Mouse (Mus musculus) liver, embryonic 13.5 days (tissue): ENCODE measurements around the gene Gatad2b. TPM values are rescaled to one million over a fixed set of nuclear protein-coding genes. Genes with fewer than 3 reads are reported as not detected.
"Not testable (repeated sequence)": the region's sequence is repeated elsewhere in the genome, so short reads cannot be mapped to it uniquely, and the experiment has no call there.

Experiments
- ATAC-seq: fragments of 200-750 bp; cut with Nextera tagmentation; 2 replicates; pipeline ENCODE4 v1.8.0; 2017; ENCODE audit warnings: low read depth, mild to moderate bottlenecking, moderate number of reproducible peaks, moderate library complexity
- DNase-seq: peaks from one replicate; pipeline ENCODE4 v3.0.0; 2022
- H3K27ac ChIP-seq: fragments of 300-500 bp; sonication (generic); 2 replicates; pipeline ENCODE4 v1.5.1; 2015; ENCODE audit warnings: moderate library complexity, mild to moderate bottlenecking, inconsistent platforms
- H3K27me3 ChIP-seq: fragments of 300-500 bp; sonication (generic); 2 replicates; pipeline ENCODE4 v1.6.1; 2015; ENCODE audit warnings: mild to moderate bottlenecking, inconsistent platforms
- H3K36me3 ChIP-seq: fragments of 300-500 bp; sonication (generic); 2 replicates; pipeline ENCODE4 v1.6.1; 2015; ENCODE audit warnings: mild to moderate bottlenecking, inconsistent platforms
- H3K4me1 ChIP-seq: fragments of 300-500 bp; sonication (generic); replicated peaks from 2 replicates; pipeline ENCODE4 v1.6.1; 2015; ENCODE audit warnings: inconsistent platforms
- H3K4me2 ChIP-seq: fragments of 300-500 bp; sonication (generic); 2 replicates; pipeline ENCODE4 v1.6.1; 2015; ENCODE audit warnings: inconsistent platforms, mild to moderate bottlenecking, moderate library complexity
- H3K4me3 ChIP-seq: fragments of 300-500 bp; sonication (generic); replicated peaks from 2 replicates; pipeline ENCODE4 v1.5.1; 2015; ENCODE audit warnings: mild to moderate bottlenecking, inconsistent platforms
- H3K9ac ChIP-seq: fragments of 300-500 bp; sonication (generic); 2 replicates; pipeline ENCODE4 v1.6.1; 2015; ENCODE audit warnings: mild to moderate bottlenecking, inconsistent platforms
- H3K9me3 ChIP-seq: fragments of 300-500 bp; sonication (generic); replicated peaks from 2 replicates; pipeline ENCODE4 v1.6.1; 2016; ENCODE audit warnings: inconsistent platforms
- WGBS: fragments of 180-500 bp; shearing (Covaris S2); methylation state at CpG from one replicate; pipeline ENCODE4 v1.1.7; 2015; ENCODE audit not compliant: insufficient replicate concordance; 5-methylcytosine and 5-hydroxymethylcytosine counted together
- polyA plus RNA-seq: library from polyadenylated mRNA; unstranded; fragments of >200 nt; fragmentation: Nextera tagmentation; extraction: Ambion mirVana; gene quantifications from 2 replicates; pipeline ENCODE4 v1.2.1, GENCODE M21; 2015

The Gatad2b gene
- polyA plus RNA-seq = 3.7 and 4.0 TPM in 2 replicates

DNA sequence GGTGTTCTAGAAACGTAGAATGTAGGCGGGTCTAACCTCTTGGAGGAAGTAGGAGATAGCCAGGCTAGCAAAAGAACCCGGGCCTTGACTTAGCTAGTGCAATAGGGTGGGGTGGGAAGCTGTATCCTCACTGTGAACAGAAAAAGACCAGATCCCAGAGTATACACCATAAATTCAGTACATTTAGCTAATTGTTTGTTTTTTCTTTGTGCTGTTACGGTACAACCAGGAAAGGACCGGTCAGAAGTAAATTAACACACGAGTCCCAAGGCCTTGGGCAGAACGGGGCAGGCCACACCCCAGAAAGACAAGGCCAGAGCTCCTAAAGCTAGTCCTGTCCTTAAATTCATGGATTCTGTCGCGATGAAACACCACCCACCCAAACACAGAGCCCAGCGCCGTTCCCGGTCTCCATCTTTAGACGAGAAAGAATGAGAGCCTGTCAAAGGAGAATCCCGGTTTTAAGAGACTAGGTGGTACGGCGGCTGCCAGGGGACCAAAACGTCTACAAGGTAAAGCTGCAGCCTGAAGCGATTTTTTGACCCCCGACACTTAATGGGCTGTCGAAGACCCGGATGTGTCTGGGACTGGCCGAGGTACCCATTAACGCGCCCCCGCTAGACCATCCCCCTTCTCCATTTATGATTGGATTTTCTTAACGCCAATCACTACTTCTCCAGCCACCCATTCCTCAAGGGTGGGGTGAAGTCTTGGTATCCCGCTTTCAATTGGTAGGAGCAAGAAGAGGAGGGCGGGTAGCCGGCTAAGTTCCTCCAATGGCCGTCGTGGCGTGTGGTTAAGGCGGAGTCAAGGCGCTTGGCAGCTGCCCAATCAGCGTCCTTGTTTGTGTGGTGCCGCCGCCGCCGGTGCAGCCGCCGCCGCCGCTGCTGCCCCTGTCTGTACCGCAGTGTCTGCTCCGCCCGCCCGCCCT is at the start of gene Gatad2b:
Gene Gatad2b (plus strand): TSS at position 834 of the 931 bp plus-strand sequence.
- Histone ChIP-seq H3K27me3 (no peaks in the 10 kb centered on the region), H3K27ac (peak within 1 kb of the TSS; percentile 95), H3K9me3 (no peaks in the 10 kb centered on the region), H3K36me3 (0 out of 2 replicates have a peak, but pooled peaks cover 4% of the 10 kb centered on the region), H3K4me3 (peak within 1 kb of the TSS; percentile 84), H3K4me1 (peaks cover 39% of the 10 kb centered on the region), H3K9ac (peak within 1 kb of the TSS; percentile 95), H3K4me2 (peak within 1 kb of the TSS; percentile 90)
- peak; percentile 98 for DNase-seq
- peak; percentile 97 for ATAC-seq
- WGBS = under 1% methylated on average over 47 of the region's 47 CpGs

DNA sequence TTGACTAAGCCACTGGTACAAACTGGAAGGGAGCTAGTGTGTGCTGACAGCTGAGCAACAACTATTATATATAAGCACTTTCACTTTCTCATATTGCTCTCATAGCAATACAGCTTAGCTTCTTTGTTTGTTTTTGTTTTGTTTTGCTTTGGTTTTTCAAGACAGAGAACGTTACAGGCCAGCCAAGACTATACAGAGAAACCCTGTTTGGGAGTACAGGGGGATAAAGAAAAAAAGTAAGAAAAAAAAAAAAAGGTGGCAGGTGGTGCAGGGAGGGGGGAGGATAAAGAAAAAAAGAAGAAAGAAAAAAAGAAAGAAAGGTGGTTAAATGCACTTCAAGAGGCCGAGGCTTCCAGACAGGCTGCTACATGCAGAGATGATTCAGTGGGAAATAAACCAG is 47.6 kb upstream of the Gatad2b start:
- no peak for ATAC-seq
- Histone ChIP-seq H3K4me2 (no peak overlapping the region), H3K27me3 (no peaks in the 10 kb centered on the region), H3K4me1 (peaks cover 48% of the 10 kb centered on the region), H3K27ac (no peak overlapping the region), H3K9me3 (no peaks in the 10 kb centered on the region), H3K36me3 (peaks cover under 1% of the 10 kb centered on the region; the same call in 1 of the 2 replicates), H3K4me3 (no peak overlapping the region), H3K9ac (no peak overlapping the region)
- 57% methylated on average over 2 of the region's 2 CpGs for WGBS
- no peak for DNase-seq

DNA sequence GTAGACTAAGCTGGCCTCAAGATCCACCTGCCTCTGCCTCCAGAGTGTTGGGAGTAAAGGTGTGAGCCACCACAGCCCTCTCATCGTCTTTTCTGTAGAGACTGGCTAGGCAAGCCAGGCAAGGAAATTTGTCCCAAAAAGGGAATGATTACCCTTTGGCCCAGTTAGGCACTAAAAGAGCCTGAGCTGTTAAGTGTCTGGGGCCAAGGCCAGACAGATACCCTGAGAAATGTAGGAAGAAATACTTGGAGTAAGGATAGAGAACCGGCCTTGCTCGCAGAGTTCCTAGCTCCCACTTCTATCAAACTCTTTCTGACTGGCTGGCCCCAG is 45.4 kb upstream of the Gatad2b start:
- H3K4me2 ChIP-seq = peak overlapping the region; percentile 97
- H3K36me3 ChIP-seq = peaks cover 15% of the 10 kb centered on the region
- no peak for ATAC-seq
- 6% methylated on average over 3 of the region's 3 CpGs for WGBS
- no peaks in the 10 kb centered on the region for H3K9me3 ChIP-seq
- H3K9ac ChIP-seq = peak overlapping the region; percentile 85
- H3K4me3 ChIP-seq = peak overlapping the region; percentile 78
- DNase-seq = no peak
- peaks cover 44% of the 10 kb centered on the region for H3K4me1 ChIP-seq
- peak overlapping the region; percentile 71 for H3K27ac ChIP-seq
- H3K27me3 ChIP-seq = no peaks in the 10 kb centered on the region

DNA sequence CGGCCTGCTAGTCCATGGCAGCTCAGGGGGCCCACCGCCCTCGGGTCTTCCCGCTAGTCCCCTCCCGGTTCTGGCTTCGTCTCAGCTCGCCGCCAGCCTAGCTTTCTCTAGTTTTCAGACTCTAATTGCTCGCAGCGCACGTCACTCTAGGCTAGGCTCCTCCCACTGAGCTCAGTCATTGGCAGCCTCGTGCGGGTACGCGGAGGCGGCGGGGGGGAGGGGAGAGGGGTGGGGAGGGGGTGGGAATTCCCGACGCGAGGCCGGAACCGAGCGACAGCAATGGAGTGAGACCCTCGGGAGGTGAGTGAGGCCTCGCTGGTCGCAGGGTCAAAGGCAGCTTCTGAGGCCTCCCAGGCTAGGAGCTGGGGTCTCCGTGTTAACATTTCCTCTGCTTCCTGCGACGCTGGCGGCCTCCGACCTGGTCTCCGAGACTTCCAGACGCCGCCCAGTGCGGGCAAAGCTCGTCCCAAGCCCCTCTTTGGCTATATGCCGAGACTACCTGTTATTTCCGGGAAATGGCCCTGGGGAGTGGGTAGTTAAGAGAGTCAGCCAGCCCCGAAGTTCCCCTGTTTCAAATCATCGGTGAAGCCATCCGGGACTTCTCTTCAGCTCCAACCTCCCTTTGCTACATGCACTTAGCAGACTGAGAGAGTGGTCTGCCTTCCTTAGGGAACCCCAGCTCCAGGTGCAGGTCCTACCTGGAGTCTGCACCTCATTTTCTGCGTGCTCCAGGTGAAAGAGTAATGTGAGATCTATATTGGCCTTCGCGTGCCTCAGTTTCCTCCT is 44.8 kb upstream of the Gatad2b start, which contains the start of gene Slc39a1:
Gene Slc39a1 (plus strand): TSS at position 213 of the 786 bp plus-strand sequence.
- H3K27me3 ChIP-seq = no peaks in the 10 kb centered on the region
- H3K4me3 ChIP-seq = peak within 1 kb of the TSS; percentile 78
- peak; percentile 92 for ATAC-seq
- H3K27ac ChIP-seq = peak within 1 kb of the TSS; percentile 85
- DNase-seq = peak; percentile 85
- H3K9ac ChIP-seq = peak within 1 kb of the TSS; percentile 85
- under 1% methylated on average over 44 of the region's 44 CpGs for WGBS
- H3K4me1 ChIP-seq = peaks cover 38% of the 10 kb centered on the region
- H3K4me2 ChIP-seq = peak within 1 kb of the TSS; percentile 97
- H3K9me3 ChIP-seq = no peaks in the 10 kb centered on the region
- peaks cover 15% of the 10 kb centered on the region for H3K36me3 ChIP-seq

DNA sequence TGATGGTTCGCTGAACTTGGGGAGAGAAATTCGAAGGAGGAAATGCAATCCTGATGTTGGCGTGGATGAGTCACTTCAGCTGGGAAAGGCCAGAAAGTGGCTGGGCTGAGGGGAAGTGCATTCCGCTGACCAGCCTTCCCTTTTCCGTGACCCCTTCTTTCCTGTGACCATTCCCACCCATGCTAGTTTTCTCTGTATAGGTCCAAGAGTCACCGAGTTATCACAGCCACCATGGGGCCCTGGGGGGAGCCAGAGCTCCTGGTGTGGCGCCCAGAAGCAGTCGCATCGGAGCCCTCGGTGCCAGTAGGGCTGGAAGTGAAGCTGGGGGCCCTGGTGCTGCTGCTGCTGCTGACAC is 44.3 kb upstream of the Gatad2b start:
- peak; percentile 28; the same call in 1 of the 2 replicates for ATAC-seq
- Histone ChIP-seq H3K4me1 (peaks cover 33% of the 10 kb centered on the region), H3K9ac (peak overlapping the region; percentile 85), H3K27ac (peak overlapping the region; percentile 85), H3K4me2 (peak overlapping the region; percentile 97), H3K9me3 (no peaks in the 10 kb centered on the region), H3K27me3 (no peaks in the 10 kb centered on the region), H3K4me3 (peak overlapping the region; percentile 78), H3K36me3 (peaks cover 15% of the 10 kb centered on the region)
- under 1% methylated on average over 10 of the region's 10 CpGs for WGBS
- peak; percentile 22 for DNase-seq

DNA sequence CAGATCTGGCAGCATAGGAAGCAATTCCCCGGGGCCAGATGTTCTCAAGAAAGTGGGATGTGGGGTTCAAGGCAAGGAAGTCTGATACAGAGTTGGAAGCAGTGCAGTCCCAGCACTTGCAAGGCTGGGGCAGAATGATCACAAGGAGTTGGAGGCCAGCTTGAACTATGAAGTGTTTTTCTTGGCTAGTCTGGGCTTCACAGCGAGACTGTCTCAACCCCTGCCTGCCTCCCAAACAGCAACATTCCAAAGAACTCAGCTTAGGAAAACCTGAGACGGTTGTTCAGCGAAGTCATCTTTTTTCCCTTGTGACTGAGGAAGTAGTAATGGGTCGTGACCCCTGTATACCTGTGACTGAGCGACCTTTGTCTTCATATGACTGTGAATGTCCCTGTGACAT is 42.2 kb upstream of the Gatad2b start:
- peaks cover 15% of the 10 kb centered on the region for H3K36me3 ChIP-seq
- H3K4me2 ChIP-seq = no peak overlapping the region
- no peak overlapping the region for H3K27ac ChIP-seq
- H3K9ac ChIP-seq = no peak overlapping the region
- H3K4me3 ChIP-seq = no peak overlapping the region
- WGBS = 80% methylated on average over 6 of the region's 6 CpGs
- no peaks in the 10 kb centered on the region for H3K27me3 ChIP-seq
- H3K4me1 ChIP-seq = peaks cover 39% of the 10 kb centered on the region
- DNase-seq (no peak), ATAC-seq (no peak)
- no peaks in the 10 kb centered on the region for H3K9me3 ChIP-seq

DNA sequence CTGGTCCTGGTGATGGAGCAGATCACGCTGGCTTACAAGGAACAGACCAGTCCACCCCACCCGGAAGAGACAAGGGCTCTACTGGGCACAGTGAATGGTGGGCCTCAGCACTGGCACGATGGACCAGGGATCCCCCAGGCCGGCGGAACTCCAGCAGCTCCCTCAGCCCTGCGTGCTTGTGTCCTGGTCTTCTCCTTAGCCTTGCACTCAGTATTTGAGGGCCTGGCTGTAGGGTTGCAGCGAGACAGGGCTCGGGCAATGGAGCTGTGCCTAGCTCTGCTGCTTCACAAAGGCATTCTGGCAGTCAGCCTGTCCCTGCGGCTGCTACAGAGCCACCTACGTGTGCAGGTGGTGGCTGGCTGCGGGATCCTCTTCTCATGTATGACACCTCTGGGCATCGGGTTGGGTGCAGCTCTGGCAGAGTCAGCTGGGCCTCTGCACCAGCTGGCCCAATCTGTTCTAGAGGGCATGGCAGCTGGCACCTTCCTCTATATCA is 41.2 kb upstream of the Gatad2b start:
- H3K9ac ChIP-seq, H3K4me3 ChIP-seq, DNase-seq, H3K9me3 ChIP-seq, ATAC-seq, H3K27ac ChIP-seq, H3K4me2 ChIP-seq, H3K27me3 ChIP-seq: not testable (repeated sequence)
- peaks cover 47% of the 10 kb centered on the region for H3K4me1 ChIP-seq
- peaks cover 17% of the 10 kb centered on the region for H3K36me3 ChIP-seq
- 90% methylated on average over 10 of the region's 12 CpGs for WGBS

DNA sequence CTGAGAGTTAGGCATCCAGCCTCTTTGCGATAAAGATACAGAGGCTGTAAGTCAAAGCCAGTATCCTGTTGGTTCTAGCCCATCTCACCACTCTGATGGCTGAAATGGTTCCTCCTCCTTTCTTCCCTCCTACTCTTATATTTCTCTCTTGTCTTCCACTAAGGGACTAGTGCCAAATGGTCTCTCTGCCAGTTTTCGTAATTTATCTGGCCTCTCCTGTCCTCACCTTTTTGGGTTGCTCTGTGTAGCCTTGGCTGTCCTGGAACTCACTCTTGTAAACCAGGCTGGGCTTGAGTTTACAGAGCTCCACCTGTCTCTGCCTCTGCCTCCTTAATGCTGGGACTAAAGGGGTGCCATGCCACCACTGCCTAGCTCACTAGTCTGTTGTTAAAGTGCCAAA is 40.3 kb upstream of the Gatad2b start:
- H3K27ac ChIP-seq, H3K9me3 ChIP-seq, H3K9ac ChIP-seq, H3K27me3 ChIP-seq, ATAC-seq, DNase-seq, H3K4me3 ChIP-seq, H3K4me2 ChIP-seq: not testable (repeated sequence)
- Histone ChIP-seq H3K36me3 (peaks cover 23% of the 10 kb centered on the region), H3K4me1 (peaks cover 43% of the 10 kb centered on the region)
- WGBS = 86% methylated on average over 2 of the region's 2 CpGs

DNA sequence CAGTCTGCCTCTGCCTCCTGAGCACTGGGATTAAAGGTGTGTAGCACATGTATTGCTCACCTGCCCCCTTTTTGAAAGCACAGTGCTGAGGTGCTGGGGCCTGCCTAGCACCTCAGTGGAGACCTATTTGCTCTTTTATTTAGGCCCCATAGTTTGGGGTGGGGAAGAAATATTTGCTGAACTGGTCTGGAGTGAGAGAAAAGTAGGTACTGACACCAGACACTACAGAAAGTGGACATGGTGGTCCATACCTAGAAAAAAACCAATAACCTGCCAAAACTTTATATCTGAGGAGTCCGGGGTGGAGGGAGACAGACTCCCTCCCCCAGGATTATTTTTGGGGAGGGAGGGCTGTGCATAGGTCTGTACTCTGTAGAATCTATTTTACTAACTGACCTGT is 39.8 kb upstream of the Gatad2b start:
- DNase-seq, H3K9ac ChIP-seq, ATAC-seq, H3K4me3 ChIP-seq, H3K27ac ChIP-seq, H3K9me3 ChIP-seq, H3K27me3 ChIP-seq, H3K4me2 ChIP-seq: not testable (repeated sequence)
- 50% methylated on average over 1 of the region's 1 CpGs for WGBS
- Histone ChIP-seq H3K4me1 (peaks cover 45% of the 10 kb centered on the region), H3K36me3 (peaks cover 25% of the 10 kb centered on the region)

DNA sequence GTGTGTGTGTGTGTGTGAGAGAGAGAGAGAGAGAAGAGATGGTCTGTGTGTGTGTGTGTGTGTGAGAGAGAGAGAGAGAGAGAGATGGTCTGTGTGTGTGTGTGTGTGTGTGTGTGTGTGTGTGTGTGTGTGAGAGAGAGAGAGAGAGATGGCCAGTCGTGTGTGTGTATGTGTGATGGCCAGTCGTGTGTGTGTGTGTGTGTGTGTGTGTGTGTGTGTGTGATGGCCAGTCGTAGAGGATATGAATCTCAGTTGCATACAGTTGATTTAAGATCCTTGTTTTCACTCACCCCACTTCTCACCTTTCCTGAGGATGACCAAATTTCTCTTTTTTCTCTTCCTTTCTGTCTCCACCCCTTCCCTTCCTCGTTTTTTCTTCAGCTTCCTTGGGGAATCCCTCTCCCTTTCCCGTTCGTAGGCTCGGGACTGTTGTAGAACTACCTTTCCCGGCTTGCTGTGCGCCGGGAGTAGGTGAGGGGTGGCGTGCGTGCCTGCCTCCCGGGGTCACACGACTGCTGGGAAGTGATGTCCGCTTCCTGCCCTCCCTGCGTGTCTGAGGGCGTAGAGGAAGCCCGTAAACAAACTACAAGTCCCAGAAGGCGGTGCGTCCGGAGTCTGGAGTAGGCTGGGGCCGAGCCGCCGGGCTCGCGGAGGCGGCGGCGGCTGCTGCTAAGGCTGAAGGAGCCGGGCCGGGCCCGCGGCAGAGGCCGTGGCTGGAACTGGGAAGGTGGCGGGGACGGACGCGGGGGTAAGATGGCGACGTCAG is 39.1 kb upstream of the Gatad2b start, which contains the start of gene Crtc2:
Gene Crtc2 (plus strand): TSS at position 511 of the 766 bp plus-strand sequence.
- H3K4me1 ChIP-seq = peaks cover 45% of the 10 kb centered on the region
- peak within 1 kb of the TSS; percentile 92 for H3K4me3 ChIP-seq
- DNase-seq (peak; percentile 91), ATAC-seq (peak; percentile 99)
- 2% methylated on average over 40 of the region's 40 CpGs for WGBS
- H3K9me3 ChIP-seq = no peaks in the 10 kb centered on the region
- H3K9ac ChIP-seq = peak within 1 kb of the TSS; percentile 93
- H3K27me3 ChIP-seq = no peaks in the 10 kb centered on the region
- H3K4me2 ChIP-seq = peak within 1 kb of the TSS; percentile 82
- peak within 1 kb of the TSS; percentile 87 for H3K27ac ChIP-seq
- peaks cover 32% of the 10 kb centered on the region for H3K36me3 ChIP-seq
